Mouse (Mus musculus): ENCODE data around the gene St3gal3. TPM values are rescaled to one million over a fixed set of nuclear protein-coding genes. Genes with fewer than 3 reads are reported as not detected.

St3gal3 gene
- total RNA-seq, 1 experiment from 2014 or later: 4.7 TPM

- ATAC-seq (replicated peaks; ENCODE audit: insufficient number of reproducible peaks, low FRiP score, low TSS enrichment, poor library complexity, severe bottlenecking): no peak
These were observed 240.1 kb downstream of the St3gal3 start for GRCm38 (mm10) chr4:117894601-117895000.

- no peak for ATAC-seq (replicated peaks; ENCODE audit: insufficient number of reproducible peaks, low FRiP score, low TSS enrichment, poor library complexity, severe bottlenecking)
These were observed 241.3 kb downstream of the St3gal3 start for GRCm38 (mm10) chr4:117893376-117893775.

- ATAC-seq (replicated peaks; ENCODE audit: insufficient number of reproducible peaks, low FRiP score, low TSS enrichment, poor library complexity, severe bottlenecking): peak; percentile 90
These were observed 243.0 kb downstream of the St3gal3 start, which contains the start of gene Dph2 for GRCm38 (mm10) chr4:117891738-117892161. Gene Dph2, minus strand, starts transcription at chr4:117892032.

- ATAC-seq (replicated peaks; ENCODE audit: insufficient number of reproducible peaks, low FRiP score, low TSS enrichment, poor library complexity, severe bottlenecking): no peak
These were observed 244.0 kb downstream of the St3gal3 start for GRCm38 (mm10) chr4:117890750-117891149.

GRCm38 (mm10) chr4:117890031-117890430 is 244.7 kb downstream of the St3gal3 start:
- no peak for ATAC-seq (replicated peaks; ENCODE audit: insufficient number of reproducible peaks, low FRiP score, low TSS enrichment, poor library complexity, severe bottlenecking)

- ATAC-seq (replicated peaks; ENCODE audit: insufficient number of reproducible peaks, low FRiP score, low TSS enrichment, poor library complexity, severe bottlenecking): no peak
These were observed 245.2 kb downstream of the St3gal3 start for GRCm38 (mm10) chr4:117889471-117889870.

- ATAC-seq (replicated peaks; ENCODE audit: insufficient number of reproducible peaks, low FRiP score, low TSS enrichment, poor library complexity, severe bottlenecking): no peak
These were observed 246.8 kb downstream of the St3gal3 start for GRCm38 (mm10) chr4:117887920-117888319.

- peak; percentile 65 for ATAC-seq (replicated peaks; ENCODE audit: insufficient number of reproducible peaks, low FRiP score, low TSS enrichment, poor library complexity, severe bottlenecking)
These were observed 247.6 kb downstream of the St3gal3 start, which contains the start of gene Atp6v0b for GRCm38 (mm10) chr4:117887133-117887532. Gene Atp6v0b, minus strand, starts transcription at chr4:117887333.

- ATAC-seq (replicated peaks; ENCODE audit: insufficient number of reproducible peaks, low FRiP score, low TSS enrichment, poor library complexity, severe bottlenecking): peak; percentile 32
These were observed 248.1 kb downstream of the St3gal3 start for GRCm38 (mm10) chr4:117886644-117887043.

GRCm38 (mm10) chr4:117885994-117886393 is 248.7 kb downstream of the St3gal3 start:
- ATAC-seq (replicated peaks; ENCODE audit: insufficient number of reproducible peaks, low FRiP score, low TSS enrichment, poor library complexity, severe bottlenecking): no peak

GRCm38 (mm10) chr4:117885093-117885492 is 249.6 kb downstream of the St3gal3 start:
- ATAC-seq (replicated peaks; ENCODE audit: insufficient number of reproducible peaks, low FRiP score, low TSS enrichment, poor library complexity, severe bottlenecking): no peak

GRCm38 (mm10) chr4:117884146-117884545 is 250.6 kb downstream of the St3gal3 start:
- no peak for ATAC-seq (replicated peaks; ENCODE audit: insufficient number of reproducible peaks, low FRiP score, low TSS enrichment, poor library complexity, severe bottlenecking)

GRCm38 (mm10) chr4:117882701-117883691 is 251.7 kb downstream of the St3gal3 start, which contains the start of gene B4galt2:
Gene B4galt2, minus strand, starts transcription at chr4:117883487.
- no peak for ATAC-seq (replicated peaks; ENCODE audit: insufficient number of reproducible peaks, low FRiP score, low TSS enrichment, poor library complexity, severe bottlenecking)

Other genes with a start within 250 kb of the St3gal3 start
- gene Atp6v0b, start 247.6 kb downstream of the St3gal3 start, total RNA-seq (2017): 121 to 188 TPM (median 178 TPM) in 3 replicates
- gene Dph2, start 242.9 kb downstream of the St3gal3 start, total RNA-seq (2017): 2.1 to 15.0 TPM (median 4.2 TPM) in 3 replicates
- gene Ipo13, start 219.9 kb downstream of the St3gal3 start, total RNA-seq (2017): 4.4 to 15.6 TPM (median 7.5 TPM) in 3 replicates
- gene Artn, start 205.2 kb downstream of the St3gal3 start, total RNA-seq (2017): not detected in 3 replicates
- 43.8 to 59.4 TPM (median 48.6 TPM) in 3 replicates for gene Kdm4a, start 45.1 kb upstream of the St3gal3 start, total RNA-seq (2017)
- not detected in 3 replicates for gene Ptprf, start 156.5 kb upstream of the St3gal3 start, total RNA-seq (2017)

All from monocyte, adult 5-6 weeks (primary cell).